Mouse (Mus musculus): ENCODE results near the gene Egfem1. TPM values are rescaled to one million over a fixed set of nuclear protein-coding genes. Genes with fewer than 3 reads are reported as not detected.
A peak's percentile ranks its signal among the peaks of the same experiment; 100 is the strongest.

Egfem1 gene
- total RNA-seq, 2 experiments from 2014 or later, result 0.08 TPM; not detected in 1

GRCm38 (mm10) chr3:29731509-29731908 lies 649.7 kb downstream of the Egfem1 start:
- no peak overlapping the region for H3K4me3 ChIP-seq
- intact Hi-C loops (cut with DNase I), result no loop called here
- TF ChIP-seq CTCF (IDR thresholded peaks at IDR 0.05), result no peak
- H3K27ac ChIP-seq, result no peak overlapping the region
- no peak for DNase-seq

- DNase-seq, result no peak
- Histone ChIP-seq H3K27ac (no peak overlapping the region), H3K4me3 (no peak overlapping the region)
- intact Hi-C loops (cut with DNase I), result no loop called here
- TF ChIP-seq CTCF (IDR thresholded peaks at IDR 0.05), result no peak
These were observed 650.8 kb downstream of the Egfem1 start for GRCm38 (mm10) chr3:29732626-29733025.

- no peak for DNase-seq
- Histone ChIP-seq H3K4me3 (no peak overlapping the region), H3K27ac (no peak overlapping the region)
- no peak for TF ChIP-seq CTCF (IDR thresholded peaks at IDR 0.05)
- intact Hi-C loops (cut with DNase I), result no loop called here
These were observed 652.4 kb downstream of the Egfem1 start for GRCm38 (mm10) chr3:29734251-29734650.

- peak; percentile 55 for TF ChIP-seq CTCF (IDR thresholded peaks at IDR 0.05)
- Histone ChIP-seq H3K27ac (no peak overlapping the region), H3K4me3 (no peak overlapping the region)
- intact Hi-C loops (cut with DNase I), result no loop called here
- DNase-seq, result no peak
These were observed 657.5 kb downstream of the Egfem1 start for GRCm38 (mm10) chr3:29739292-29739691.

Small RNAs within 50 kb of the gene (microRNA-seq; reads per million reads assigned to microRNA genes)
- not detected for gene Mir21b
- not detected for gene Mir551b

Other genes starting within 250 kb of the Egfem1 start
- not detected for gene Gm1527, start 189.4 kb upstream of the Egfem1 start, total RNA-seq (2021)

Measured in gastrocnemius, adult 2 months (tissue).